Mouse (Mus musculus) embryonic facial prominence, embryonic 14.5 days (tissue): ENCODE results near the gene Olfr1367. TPM values are rescaled to one million over a fixed set of nuclear protein-coding genes. Genes with fewer than 3 reads are reported as not detected.

Experiments
- ATAC-seq: fragments of 200-750 bp; cut with Nextera tagmentation; 2 replicates; pipeline ENCODE4 v1.8.0; 2017; ENCODE audit warnings: low read depth, moderate number of reproducible peaks, moderate TSS enrichment
- DNase-seq: peaks from one replicate; pipeline ENCODE4 v3.0.0-alpha.2; 2015; ENCODE audit warnings: low spot score
- H3K27ac ChIP-seq: fragments of 300-500 bp; sonication (generic); replicated peaks from 2 replicates; pipeline ENCODE4 v1.5.1; 2014; ENCODE audit warnings: low read depth, mild to moderate bottlenecking, low read length, moderate library complexity
- H3K27me3 ChIP-seq: fragments of 300-500 bp; sonication (generic); replicated peaks from 2 replicates; pipeline ENCODE4 v1.6.1; 2014; ENCODE audit warnings: low read length; ENCODE audit not compliant: control insufficient read depth, insufficient read depth
- H3K36me3 ChIP-seq: fragments of 300-500 bp; sonication (generic); 2 replicates; pipeline ENCODE4 v1.6.1; 2014; ENCODE audit warnings: low read length, mixed read lengths; ENCODE audit not compliant: control insufficient read depth, insufficient read depth
- H3K4me1 ChIP-seq: fragments of 300-500 bp; sonication (generic); 2 replicates; pipeline ENCODE4 v1.6.1; 2014; ENCODE audit warnings: antibody characterized with exemption, low read length; ENCODE audit not compliant: control insufficient read depth, insufficient read depth
- H3K4me2 ChIP-seq: fragments of 300-500 bp; sonication (generic); 2 replicates; pipeline ENCODE4 v1.6.1; 2014; ENCODE audit warnings: low read depth, mild to moderate bottlenecking, low read length, moderate library complexity, mixed read lengths
- H3K4me3 ChIP-seq: fragments of 300-500 bp; sonication (generic); 2 replicates; pipeline ENCODE4 v1.5.1; 2014; ENCODE audit warnings: low read depth, mild to moderate bottlenecking, low read length
- H3K9ac ChIP-seq: fragments of 300-500 bp; sonication (generic); 2 replicates; pipeline ENCODE4 v1.6.1; 2014; ENCODE audit warnings: low read depth, mild to moderate bottlenecking, low read length, moderate library complexity, mixed read lengths
- H3K9me3 ChIP-seq: fragments of 300-500 bp; sonication (generic); 2 replicates; pipeline ENCODE4 v1.6.1; 2016; ENCODE audit warnings: low read length; ENCODE audit not compliant: control insufficient read depth
- WGBS: fragments of 180-500 bp; shearing (Covaris S2); extraction: QIAGEN DNeasy Blood & Tissue Kit; methylation state at CpG from one replicate; pipeline ENCODE4 v1.1.7; 2014; 5-methylcytosine and 5-hydroxymethylcytosine counted together
- polyA plus RNA-seq: library from polyadenylated mRNA; unstranded; fragments of >200 nt; fragmentation: Nextera tagmentation; extraction: Ambion mirVana; gene quantifications from 2 replicates; pipeline ENCODE4 v1.2.1, GENCODE M21; 2014

Gene Olfr1367
- polyA plus RNA-seq, 1 experiment from 2014 or later, result not detected

- ATAC-seq, result no peak
- Histone ChIP-seq H3K4me2 (peak overlapping the region; percentile 52), H3K9ac (peak overlapping the region; percentile 45; the same call in 1 of the 2 replicates)
Observed at GRCm38 (mm10) chr13:21322509-21323375, 24.0 kb upstream of the Olfr1367 start.

GRCm38 (mm10) chr13:21323405-21323804 lies 23.3 kb upstream of the Olfr1367 start:
- 69% methylated on average over 6 of the region's 6 CpGs for WGBS
- Histone ChIP-seq H3K4me3 (0 out of 2 replicates have a peak overlapping the region, but pooled peaks have one; percentile 33), H3K27me3 (peaks cover 8% of the 10 kb centered on the region; the same call in 1 of the 2 replicates), H3K9ac (no peak overlapping the region), H3K36me3 (no peaks in the 10 kb centered on the region), H3K9me3 (no peaks in the 10 kb centered on the region), H3K4me1 (no peaks in the 10 kb centered on the region; the same call in 1 of the 2 replicates), H3K4me2 (peak overlapping the region; percentile 52), H3K27ac (no peak overlapping the region)
- DNase-seq (no peak), ATAC-seq (no peak)

More at GRCm38 (mm10) chr13:21322509-21323375, 24.0 kb upstream of the Olfr1367 start:
- no peaks in the 10 kb centered on the region for H3K36me3 ChIP-seq
- peaks cover 8% of the 10 kb centered on the region; the same call in 1 of the 2 replicates for H3K27me3 ChIP-seq
- 13% methylated on average over 18 of the region's 18 CpGs for WGBS
- H3K4me1 ChIP-seq, result no peaks in the 10 kb centered on the region; the same call in 1 of the 2 replicates
- peak overlapping the region; percentile 33 for H3K4me3 ChIP-seq
- no peak overlapping the region for H3K27ac ChIP-seq
- DNase-seq, result peak; percentile 64
- no peaks in the 10 kb centered on the region for H3K9me3 ChIP-seq

- H3K36me3 ChIP-seq, result no peaks in the 10 kb centered on the region
- H3K9ac ChIP-seq, result no peak overlapping the region
- no peaks in the 10 kb centered on the region for H3K9me3 ChIP-seq
- WGBS, result 6% methylated on average over 4 of the region's 4 CpGs
- no peak; the same call in 1 of the 2 replicates for ATAC-seq
- no peaks in the 10 kb centered on the region; the same call in 1 of the 2 replicates for H3K4me1 ChIP-seq
- peak overlapping the region; percentile 61 for H3K4me2 ChIP-seq
- H3K4me3 ChIP-seq, result peak overlapping the region; percentile 44
- DNase-seq, result peak; percentile 34
- peaks cover 8% of the 10 kb centered on the region; the same call in 1 of the 2 replicates for H3K27me3 ChIP-seq
- H3K27ac ChIP-seq, result no peak overlapping the region
Observed at GRCm38 (mm10) chr13:21326191-21326590, 20.5 kb upstream of the Olfr1367 start.

GRCm38 (mm10) chr13:21326657-21327211 lies 20.0 kb upstream of the Olfr1367 start:
- H3K4me3 ChIP-seq, result peak overlapping the region; percentile 44
- DNase-seq (peak; percentile 91), ATAC-seq (peak; percentile 81)
- peaks cover 8% of the 10 kb centered on the region; the same call in 1 of the 2 replicates for H3K27me3 ChIP-seq
- H3K27ac ChIP-seq, result no peak overlapping the region
- peak overlapping the region; percentile 61 for H3K4me2 ChIP-seq
- peak overlapping the region; percentile 38 for H3K9ac ChIP-seq
- WGBS, result under 1% methylated on average over 24 of the region's 24 CpGs
- H3K9me3 ChIP-seq, result no peaks in the 10 kb centered on the region
- H3K36me3 ChIP-seq, result no peaks in the 10 kb centered on the region
- H3K4me1 ChIP-seq, result no peaks in the 10 kb centered on the region; the same call in 1 of the 2 replicates

GRCm38 (mm10) chr13:21327424-21327823 lies 19.3 kb upstream of the Olfr1367 start:
- H3K9me3 ChIP-seq, result no peaks in the 10 kb centered on the region
- ATAC-seq (peak; percentile 70; the same call in 1 of the 2 replicates), DNase-seq (peak; percentile 50)
- no peak overlapping the region for H3K27ac ChIP-seq
- H3K9ac ChIP-seq, result peak overlapping the region; percentile 38
- H3K4me1 ChIP-seq, result no peaks in the 10 kb centered on the region; the same call in 1 of the 2 replicates
- peaks cover 8% of the 10 kb centered on the region; the same call in 1 of the 2 replicates for H3K27me3 ChIP-seq
- H3K4me3 ChIP-seq, result peak overlapping the region; percentile 44
- WGBS, result under 1% methylated on average over 9 of the region's 9 CpGs
- H3K36me3 ChIP-seq, result no peaks in the 10 kb centered on the region
- H3K4me2 ChIP-seq, result peak overlapping the region; percentile 61

- Histone ChIP-seq H3K9me3 (no peaks in the 10 kb centered on the region), H3K9ac (no peak overlapping the region), H3K4me2 (no peak overlapping the region), H3K27me3 (no peaks in the 10 kb centered on the region), H3K4me3 (no peak overlapping the region), H3K4me1 (no peaks in the 10 kb centered on the region), H3K27ac (no peak overlapping the region), H3K36me3 (no peaks in the 10 kb centered on the region)
- ATAC-seq (no peak), DNase-seq (no peak)
Observed at GRCm38 (mm10) chr13:21350593-21350992, 3.9 kb downstream of the Olfr1367 start.

GRCm38 (mm10) chr13:21362621-21363248 lies 16.0 kb downstream of the Olfr1367 start, which contains the start of gene Zscan12:
Zscan12 (plus strand) TSS chr13:21362820.
- Histone ChIP-seq H3K36me3 (peaks cover 11% of the 10 kb centered on the region; the same call in 1 of the 2 replicates), H3K27ac (peak within 1 kb of the TSS; percentile 82), H3K27me3 (no peaks in the 10 kb centered on the region), H3K4me2 (peak within 1 kb of the TSS; percentile 67), H3K9ac (peak within 1 kb of the TSS; percentile 77), H3K4me3 (peak within 1 kb of the TSS; percentile 67), H3K9me3 (no peaks in the 10 kb centered on the region), H3K4me1 (peaks cover 19% of the 10 kb centered on the region)
- DNase-seq (peak; percentile 99), ATAC-seq (peak; percentile 100)
- WGBS, result under 1% methylated on average over 27 of the region's 29 CpGs

- Histone ChIP-seq H3K4me2 (peak overlapping the region; percentile 67), H3K36me3 (peaks cover 16% of the 10 kb centered on the region), H3K27ac (no peak overlapping the region), H3K9ac (peak overlapping the region; percentile 77), H3K9me3 (no peaks in the 10 kb centered on the region), H3K4me1 (peaks cover 19% of the 10 kb centered on the region), H3K27me3 (no peaks in the 10 kb centered on the region), H3K4me3 (peak overlapping the region; percentile 67)
- ATAC-seq, result no peak
- DNase-seq, result no peak
- WGBS, result 66% methylated on average over 12 of the region's 12 CpGs
Observed at GRCm38 (mm10) chr13:21363719-21364118, 17.0 kb downstream of the Olfr1367 start.
